Mouse (Mus musculus): ENCODE measurements around the gene Atic. TPM values are rescaled to one million over a fixed set of nuclear protein-coding genes. Genes with fewer than 3 reads are reported as not detected.

Atic gene
- polyA plus RNA-seq, 1 experiment from 2014 or later, result 36.0 TPM

DNA sequence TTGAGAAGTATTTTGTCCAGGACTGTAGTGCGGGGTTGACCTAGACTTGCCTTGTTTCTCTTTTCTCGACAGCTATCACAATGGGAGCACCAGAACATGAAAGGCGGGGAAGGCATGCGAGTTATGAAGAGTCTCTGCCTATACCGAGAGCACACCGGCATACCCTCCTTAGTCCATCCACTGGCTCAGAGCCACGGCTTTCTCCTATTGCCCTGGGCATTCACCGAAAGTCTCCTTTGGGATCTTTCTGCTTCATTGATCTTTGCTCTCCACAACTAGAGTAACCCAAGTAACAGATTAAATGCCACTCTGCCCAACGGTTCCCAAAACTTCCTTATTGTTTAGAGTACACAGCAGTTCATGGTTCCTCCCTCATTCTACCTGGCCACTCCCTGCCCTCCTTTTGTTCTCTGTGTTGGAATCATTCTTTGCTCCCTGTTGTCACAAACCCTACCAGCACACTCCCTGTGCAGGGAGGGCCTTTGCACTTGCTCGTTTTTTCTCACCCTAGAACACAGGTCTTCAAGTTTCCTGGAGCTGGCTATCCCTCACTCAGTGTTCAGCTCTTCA is 6.2 kb upstream of the Atic start:
- H3K27me3 ChIP-seq (ENCODE audit: control insufficient read depth, insufficient read depth, low read length), result no peaks in the 10 kb centered on the region
- H3K9me3 ChIP-seq (ENCODE audit: control insufficient read depth, low read length), result no peaks in the 10 kb centered on the region
- WGBS, result 84% methylated on average over 10 of the region's 10 CpGs
- H3K9ac ChIP-seq (replicated peaks; ENCODE audit: low read depth, low read length), result no peak overlapping the region
- no peak overlapping the region for H3K27ac ChIP-seq (ENCODE audit: low read depth, low read length)
- no peaks in the 10 kb centered on the region for H3K36me3 ChIP-seq (ENCODE audit: control insufficient read depth, insufficient read depth, low read length)
- ATAC-seq (ENCODE audit: low read depth), result no peak
- H3K4me1 ChIP-seq (ENCODE audit: control insufficient read depth, insufficient read depth, low read length), result no peaks in the 10 kb centered on the region
- no peak overlapping the region for H3K4me2 ChIP-seq (ENCODE audit: low read depth, low read length)
- no peak overlapping the region for H3K4me3 ChIP-seq (ENCODE audit: low read depth, low read length)

DNA sequence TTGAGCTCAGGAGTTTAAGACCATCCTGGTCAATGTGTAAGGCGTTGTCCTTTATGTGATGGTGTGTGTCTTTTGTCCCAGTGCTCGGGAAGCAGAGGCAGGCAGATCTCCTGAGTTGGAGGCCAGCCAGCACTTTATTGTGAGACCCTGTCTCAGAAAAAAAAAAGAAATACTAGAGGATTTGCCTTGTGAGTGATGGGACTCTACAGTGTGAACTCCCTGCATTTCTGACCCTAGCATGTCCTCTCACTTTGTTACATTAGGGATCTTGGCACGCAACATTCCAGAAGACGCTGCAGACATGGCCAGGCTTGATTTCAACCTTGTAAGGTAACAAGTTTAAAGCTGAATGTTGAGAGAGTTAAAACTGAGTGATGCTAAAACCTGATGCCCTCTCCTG is 3.7 kb downstream of the Atic start:
- no peak overlapping the region for H3K9ac ChIP-seq (replicated peaks; ENCODE audit: low read depth, low read length)
- ATAC-seq (ENCODE audit: low read depth), result no peak
- no peaks in the 10 kb centered on the region for H3K27me3 ChIP-seq (ENCODE audit: control insufficient read depth, insufficient read depth, low read length)
- WGBS, result 97% methylated on average over 4 of the region's 4 CpGs
- H3K4me1 ChIP-seq (ENCODE audit: control insufficient read depth, insufficient read depth, low read length), result peaks cover 8% of the 10 kb centered on the region
- H3K9me3 ChIP-seq (ENCODE audit: control insufficient read depth, low read length), result no peaks in the 10 kb centered on the region
- no peak overlapping the region for H3K4me3 ChIP-seq (ENCODE audit: low read depth, low read length)
- H3K27ac ChIP-seq (ENCODE audit: low read depth, low read length), result no peak overlapping the region
- peaks cover 13% of the 10 kb centered on the region; the same call in 1 of the 2 replicates for H3K36me3 ChIP-seq (ENCODE audit: control insufficient read depth, insufficient read depth, low read length)
- H3K4me2 ChIP-seq (ENCODE audit: low read depth, low read length), result no peak overlapping the region

DNA sequence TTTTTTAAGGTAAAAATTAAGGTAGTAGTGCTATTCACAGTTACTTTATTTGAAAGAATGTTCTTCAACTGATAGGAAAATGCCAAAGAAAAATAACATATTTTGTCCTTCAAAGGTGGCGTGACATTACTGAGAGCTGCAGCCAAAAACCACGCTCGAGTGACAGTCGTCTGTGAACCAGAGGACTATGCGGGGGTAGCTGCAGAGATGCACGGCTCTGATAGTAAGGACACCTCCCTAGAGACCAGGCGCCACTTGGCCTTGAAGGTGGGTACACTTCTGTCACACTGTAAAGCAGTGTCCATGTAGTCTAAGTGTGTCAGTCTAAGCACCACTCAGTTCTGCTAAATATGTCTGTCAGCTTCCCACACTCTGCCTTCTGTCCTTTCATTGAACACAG is 7.3 kb downstream of the Atic start:
- Histone ChIP-seq H3K9ac (replicated peaks; ENCODE audit: low read depth, low read length) (no peak overlapping the region), H3K9me3 (ENCODE audit: control insufficient read depth, low read length) (no peaks in the 10 kb centered on the region), H3K4me2 (ENCODE audit: low read depth, low read length) (no peak overlapping the region), H3K4me1 (ENCODE audit: control insufficient read depth, insufficient read depth, low read length) (no peaks in the 10 kb centered on the region), H3K36me3 (ENCODE audit: control insufficient read depth, insufficient read depth, low read length) (peaks cover 20% of the 10 kb centered on the region; the same call in 1 of the 2 replicates), H3K27ac (ENCODE audit: low read depth, low read length) (no peak overlapping the region), H3K27me3 (ENCODE audit: control insufficient read depth, insufficient read depth, low read length) (no peaks in the 10 kb centered on the region), H3K4me3 (ENCODE audit: low read depth, low read length) (no peak overlapping the region)
- 89% methylated on average over 7 of the region's 7 CpGs for WGBS
- ATAC-seq (ENCODE audit: low read depth), result no peak

DNA sequence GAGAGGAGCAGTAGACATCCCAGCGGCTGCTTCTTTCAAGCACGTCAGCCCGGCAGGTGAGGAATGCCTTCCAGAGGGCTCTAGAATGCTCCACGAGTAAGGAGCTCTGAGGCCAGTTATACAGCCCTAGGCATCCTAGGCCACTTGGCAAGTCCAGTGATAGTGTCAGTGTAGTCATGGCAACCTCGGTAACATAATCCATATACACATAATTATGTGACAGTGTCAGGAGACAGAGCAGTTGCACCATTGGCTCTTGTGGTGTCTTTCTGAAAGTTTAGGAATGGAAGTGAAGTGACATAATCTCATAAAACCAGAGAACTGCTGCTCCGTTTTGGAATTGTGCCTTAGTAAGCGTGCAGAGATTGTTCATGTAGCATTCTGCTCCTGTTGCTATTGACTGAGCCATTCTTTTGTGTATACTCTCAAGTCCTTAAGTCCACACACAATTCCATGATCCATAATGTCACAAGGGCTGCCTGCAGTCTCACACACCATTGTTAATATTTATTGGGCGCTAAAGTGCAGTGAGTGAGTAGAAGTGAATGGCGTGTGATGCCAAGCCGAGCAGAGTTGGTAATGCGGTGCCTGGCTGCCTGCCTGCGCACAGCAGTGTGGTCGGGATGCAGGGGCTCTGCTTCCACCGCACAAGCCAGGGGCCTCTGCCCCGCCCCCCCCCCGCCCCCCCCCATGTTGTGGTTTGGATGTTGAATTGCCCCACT is 11.1 kb downstream of the Atic start:
- peaks cover 38% of the 10 kb centered on the region for H3K36me3 ChIP-seq (ENCODE audit: control insufficient read depth, insufficient read depth, low read length)
- no peak overlapping the region for H3K4me3 ChIP-seq (ENCODE audit: low read depth, low read length)

DNA sequence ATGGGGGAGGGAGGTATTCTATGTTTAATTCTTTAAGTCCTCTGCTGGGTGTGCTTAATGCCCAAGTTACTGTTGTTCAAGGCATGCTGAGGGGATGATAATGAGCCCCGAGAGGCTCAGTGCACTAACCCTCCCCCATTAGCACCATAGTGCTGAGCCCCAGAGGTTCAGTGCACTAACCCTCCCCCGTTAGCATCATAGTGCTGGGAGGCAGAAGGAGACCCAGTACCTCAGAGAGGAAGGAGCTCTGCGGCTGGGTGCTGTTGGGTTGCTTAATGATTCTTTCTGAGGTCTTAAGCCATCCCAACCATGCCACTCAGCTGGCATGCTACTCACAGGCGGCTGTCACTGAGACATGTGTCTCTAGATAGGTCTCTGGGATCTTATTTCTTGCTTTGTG is 13.2 kb downstream of the Atic start:
- Histone ChIP-seq H3K9ac (replicated peaks; ENCODE audit: low read depth, low read length) (no peak overlapping the region), H3K4me2 (ENCODE audit: low read depth, low read length) (no peak overlapping the region), H3K4me3 (ENCODE audit: low read depth, low read length) (no peak overlapping the region), H3K4me1 (ENCODE audit: control insufficient read depth, insufficient read depth, low read length) (no peaks in the 10 kb centered on the region), H3K9me3 (ENCODE audit: control insufficient read depth, low read length) (no peaks in the 10 kb centered on the region), H3K27ac (ENCODE audit: low read depth, low read length) (no peak overlapping the region), H3K36me3 (ENCODE audit: control insufficient read depth, insufficient read depth, low read length) (peaks cover 33% of the 10 kb centered on the region), H3K27me3 (ENCODE audit: control insufficient read depth, insufficient read depth, low read length) (no peaks in the 10 kb centered on the region)
- no peak for ATAC-seq (ENCODE audit: low read depth)
- WGBS, result 81% methylated on average over 4 of the region's 4 CpGs

More for the DNA sequence above, 11.1 kb downstream of the Atic start:
- H3K9ac ChIP-seq (replicated peaks; ENCODE audit: low read depth, low read length), result no peak overlapping the region
- H3K4me2 ChIP-seq (ENCODE audit: low read depth, low read length), result no peak overlapping the region
- no peak overlapping the region for H3K27ac ChIP-seq (ENCODE audit: low read depth, low read length)
- no peaks in the 10 kb centered on the region for H3K9me3 ChIP-seq (ENCODE audit: control insufficient read depth, low read length)
- no peak for ATAC-seq (ENCODE audit: low read depth)
- WGBS, result 82% methylated on average over 16 of the region's 16 CpGs
- H3K27me3 ChIP-seq (ENCODE audit: control insufficient read depth, insufficient read depth, low read length), result no peaks in the 10 kb centered on the region
- no peaks in the 10 kb centered on the region for H3K4me1 ChIP-seq (ENCODE audit: control insufficient read depth, insufficient read depth, low read length)

DNA sequence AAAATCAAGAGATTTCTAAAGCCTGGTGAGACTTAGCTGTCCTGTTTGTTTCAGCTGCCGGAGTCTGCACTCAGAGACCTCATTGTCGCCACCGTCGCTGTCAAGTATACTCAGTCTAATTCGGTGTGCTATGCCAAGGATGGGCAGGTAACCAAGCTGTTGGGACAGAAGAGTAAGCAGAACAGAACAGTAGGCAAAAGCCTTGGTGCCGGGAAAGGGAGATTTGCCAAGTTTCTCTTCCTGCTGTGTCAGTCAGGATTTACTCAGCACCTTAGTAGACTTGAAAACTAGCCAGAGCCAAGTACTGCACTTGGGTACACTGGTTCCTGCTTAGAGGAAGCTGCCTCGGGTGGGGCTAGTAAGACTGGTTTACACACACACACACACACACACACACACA is 19.0 kb downstream of the Atic start:
- Histone ChIP-seq H3K27ac (ENCODE audit: low read depth, low read length) (no peak overlapping the region), H3K27me3 (ENCODE audit: control insufficient read depth, insufficient read depth, low read length) (no peaks in the 10 kb centered on the region), H3K4me3 (ENCODE audit: low read depth, low read length) (no peak overlapping the region), H3K4me2 (ENCODE audit: low read depth, low read length) (no peak overlapping the region), H3K4me1 (ENCODE audit: control insufficient read depth, insufficient read depth, low read length) (no peaks in the 10 kb centered on the region), H3K9me3 (ENCODE audit: control insufficient read depth, low read length) (no peaks in the 10 kb centered on the region), H3K9ac (replicated peaks; ENCODE audit: low read depth, low read length) (no peak overlapping the region), H3K36me3 (ENCODE audit: control insufficient read depth, insufficient read depth, low read length) (peaks cover 49% of the 10 kb centered on the region)
- 95% methylated on average over 7 of the region's 7 CpGs for WGBS
- no peak for ATAC-seq (ENCODE audit: low read depth)

DNA sequence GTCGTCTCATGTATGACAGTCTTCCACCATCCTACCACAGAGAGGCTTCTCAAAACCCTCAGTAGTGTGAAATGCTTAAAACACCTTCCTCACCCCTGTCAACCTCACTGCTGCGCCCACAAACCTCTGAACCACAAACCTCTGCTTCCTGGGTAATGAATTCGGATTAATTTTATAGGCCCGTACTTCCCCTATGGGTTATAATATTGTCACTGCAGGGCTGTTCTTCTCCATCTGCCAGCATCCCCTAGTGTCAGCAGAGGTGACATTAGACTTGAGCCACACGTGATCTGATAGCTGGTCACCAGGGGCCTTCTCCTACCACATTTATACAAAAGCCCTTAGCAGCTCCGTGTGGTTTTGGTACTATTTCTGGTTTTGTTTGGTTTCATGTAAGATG is 19.9 kb downstream of the Atic start:
- Histone ChIP-seq H3K27ac (ENCODE audit: low read depth, low read length) (no peak overlapping the region), H3K4me2 (ENCODE audit: low read depth, low read length) (no peak overlapping the region), H3K4me3 (ENCODE audit: low read depth, low read length) (no peak overlapping the region), H3K36me3 (ENCODE audit: control insufficient read depth, insufficient read depth, low read length) (peaks cover 40% of the 10 kb centered on the region), H3K9me3 (ENCODE audit: control insufficient read depth, low read length) (no peaks in the 10 kb centered on the region), H3K4me1 (ENCODE audit: control insufficient read depth, insufficient read depth, low read length) (no peaks in the 10 kb centered on the region), H3K27me3 (ENCODE audit: control insufficient read depth, insufficient read depth, low read length) (no peaks in the 10 kb centered on the region), H3K9ac (replicated peaks; ENCODE audit: low read depth, low read length) (no peak overlapping the region)
- WGBS, result 93% methylated on average over 6 of the region's 6 CpGs
- ATAC-seq (ENCODE audit: low read depth), result no peak

DNA sequence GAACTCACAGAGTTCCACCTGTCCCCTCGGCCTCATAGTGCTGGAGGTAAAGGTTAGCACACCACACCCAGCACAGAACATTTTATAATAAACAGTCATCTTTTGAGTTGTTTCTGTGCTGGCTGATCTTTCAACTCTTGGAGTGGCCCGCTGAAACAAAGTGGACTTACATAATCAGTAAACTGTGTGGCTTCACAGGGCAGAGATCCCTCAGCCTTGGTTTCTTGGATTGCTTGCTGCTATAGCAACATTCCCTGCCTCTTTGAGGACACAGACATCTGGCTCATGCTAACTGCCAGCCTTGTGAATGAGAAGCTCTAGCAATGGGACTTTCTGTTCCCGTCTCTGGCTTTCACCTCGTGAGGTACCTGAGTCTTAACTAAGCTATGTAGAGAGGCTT is 22.6 kb downstream of the Atic start:
- 89% methylated on average over 4 of the region's 4 CpGs for WGBS
- Histone ChIP-seq H3K36me3 (ENCODE audit: control insufficient read depth, insufficient read depth, low read length) (peaks cover 28% of the 10 kb centered on the region), H3K4me2 (ENCODE audit: low read depth, low read length) (no peak overlapping the region), H3K4me3 (ENCODE audit: low read depth, low read length) (no peak overlapping the region), H3K27ac (ENCODE audit: low read depth, low read length) (no peak overlapping the region), H3K9me3 (ENCODE audit: control insufficient read depth, low read length) (no peaks in the 10 kb centered on the region), H3K9ac (replicated peaks; ENCODE audit: low read depth, low read length) (no peak overlapping the region), H3K4me1 (ENCODE audit: control insufficient read depth, insufficient read depth, low read length) (no peaks in the 10 kb centered on the region), H3K27me3 (ENCODE audit: control insufficient read depth, insufficient read depth, low read length) (no peaks in the 10 kb centered on the region)
- ATAC-seq (ENCODE audit: low read depth), result no peak

DNA sequence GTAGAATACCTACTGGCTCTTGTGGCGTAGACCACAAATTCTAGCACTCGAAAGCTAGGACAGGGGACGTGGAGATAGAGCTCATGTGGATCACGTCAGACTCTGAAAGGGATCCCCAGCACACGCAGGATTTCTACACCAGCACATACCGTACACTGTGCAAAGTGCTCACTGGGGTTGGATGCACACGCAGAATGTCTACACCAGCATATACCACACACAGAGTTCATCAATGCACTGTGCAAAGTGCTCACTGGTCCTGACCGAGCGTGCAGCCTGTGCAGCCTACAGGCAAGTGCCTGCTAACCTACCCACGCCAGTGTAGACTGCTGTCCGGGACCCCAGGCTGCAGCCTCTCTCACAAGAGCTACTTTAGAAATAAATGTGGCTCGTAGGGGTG is 23.5 kb downstream of the Atic start:
- Histone ChIP-seq H3K27me3 (ENCODE audit: control insufficient read depth, insufficient read depth, low read length) (no peaks in the 10 kb centered on the region), H3K4me3 (ENCODE audit: low read depth, low read length) (no peak overlapping the region), H3K9me3 (ENCODE audit: control insufficient read depth, low read length) (no peaks in the 10 kb centered on the region), H3K36me3 (ENCODE audit: control insufficient read depth, insufficient read depth, low read length) (peaks cover 28% of the 10 kb centered on the region), H3K27ac (ENCODE audit: low read depth, low read length) (no peak overlapping the region), H3K9ac (replicated peaks; ENCODE audit: low read depth, low read length) (no peak overlapping the region), H3K4me1 (ENCODE audit: control insufficient read depth, insufficient read depth, low read length) (no peaks in the 10 kb centered on the region), H3K4me2 (ENCODE audit: low read depth, low read length) (no peak overlapping the region)
- ATAC-seq (ENCODE audit: low read depth), result no peak
- 92% methylated on average over 12 of the region's 12 CpGs for whole genome bisulfite sequencing
